Mouse (Mus musculus) MEL (cell line): ENCODE results near the gene Hivep2. TPM values are rescaled to one million over a fixed set of nuclear protein-coding genes. Genes with fewer than 3 reads are reported as not detected.
A peak's percentile ranks its signal among the peaks of the same experiment; 100 is the strongest.

Source experiments
- DNase-seq: peaks from one replicate; pipeline ENCODE4 v3.0.0; 2011; ENCODE audit warnings: low read depth, low spot score
- H3K27ac ChIP-seq: 2 replicates; pipeline ENCODE4 v1.5.1; 2012; ENCODE audit warnings: low read depth, mild to moderate bottlenecking, control low read depth, low read length, moderate library complexity; ENCODE audit not compliant: control insufficient read depth
- H3K27me3 ChIP-seq, 2 experiments: fragments of 150-350 bp in 1 of 2; sonication (generic) in 1 of 2; 2 replicates each; pipeline ENCODE4 v1.6.1; 2012; ENCODE audit warnings: low read length in 2 of 2, mild to moderate bottlenecking in 2 of 2, improper control_type of control experiment in 1 of 2, moderate library complexity in 1 of 2; ENCODE audit not compliant: insufficient read depth in 2 of 2, control insufficient read depth in 1 of 2
- H3K36me3 ChIP-seq, 2 experiments: 2 replicates each; pipeline ENCODE4 v1.6.1; 2012 to 2014; ENCODE audit warnings: low read length in 2 of 2, improper control_type of control experiment in 1 of 2, inconsistent platforms in 1 of 2, mild to moderate bottlenecking in 1 of 2; ENCODE audit not compliant: insufficient read depth in 2 of 2, control insufficient read depth in 1 of 2
- H3K4me1 ChIP-seq, 2 experiments: fragments of 150-350 bp in 1 of 2; sonication (generic) in 1 of 2; 2 replicates each; pipeline ENCODE4 v1.6.1; 2012; ENCODE audit warnings: low read length in 2 of 2, improper control_type of control experiment in 1 of 2, mild to moderate bottlenecking in 1 of 2; ENCODE audit not compliant: insufficient read depth in 2 of 2, control insufficient read depth in 1 of 2
- H3K4me3 ChIP-seq, 2 experiments: fragments of 150-350 bp in 1 of 2; sonication (generic) in 1 of 2; 2 replicates each; pipeline ENCODE4 v1.5.1; 2012; ENCODE audit warnings: low read depth in 2 of 2, low read length in 2 of 2, mild to moderate bottlenecking in 2 of 2, moderate library complexity in 2 of 2, control low read depth in 1 of 2, improper control_type of control experiment in 1 of 2; ENCODE audit not compliant: control insufficient read depth in 1 of 2, insufficient read depth in 1 of 2
- H3K79me2 ChIP-seq: 2 replicates; pipeline ENCODE4 v1.6.1; 2012; ENCODE audit warnings: mild to moderate bottlenecking, low read length, moderate library complexity; ENCODE audit not compliant: control insufficient read depth, poor library complexity, insufficient read depth
- H3K9ac ChIP-seq: 2 replicates; pipeline ENCODE4 v1.6.1; 2012; ENCODE audit warnings: low read depth, mild to moderate bottlenecking, control low read depth, low read length, moderate library complexity; ENCODE audit not compliant: control insufficient read depth, poor library complexity, severe bottlenecking
- H3K9me3 ChIP-seq: fragments of 150-350 bp; sonication (generic); replicated peaks from 2 replicates; pipeline ENCODE4 v1.6.1; 2012; ENCODE audit warnings: mild to moderate bottlenecking, low read length, improper control_type of control experiment, moderate library complexity; ENCODE audit not compliant: insufficient read depth
- CHD1 ChIP-seq: IDR thresholded peaks from 2 replicates; pipeline ENCODE4 v1.6.1; 2012; ENCODE audit warnings: low read depth, mild to moderate bottlenecking, inconsistent platforms, low read length, improper control_type of control experiment
- CTCF ChIP-seq, 3 experiments: IDR thresholded peaks in 2 of 3; conservative IDR thresholded peaks in 1 of 3; 2 replicates each; pipeline ENCODE4 v1.5.1; 2011 to 2012; ENCODE audit warnings: low read length in 3 of 3, low read depth in 2 of 3, mild to moderate bottlenecking in 2 of 3, improper control_type of control experiment in 1 of 3, inconsistent platforms in 1 of 3, mixed read lengths in 1 of 3, moderate library complexity in 1 of 3; ENCODE audit not compliant: control insufficient read depth in 1 of 3, insufficient read depth in 1 of 3, poor library complexity in 1 of 3, severe bottlenecking in 1 of 3
- E2F4 ChIP-seq: IDR thresholded peaks from 2 replicates; pipeline ENCODE4 v1.6.1; 2011; ENCODE audit warnings: low read depth, low read length, improper control_type of control experiment, borderline replicate concordance
- ELF1 ChIP-seq: IDR thresholded peaks from 2 replicates; pipeline ENCODE4 v1.6.1; 2014; ENCODE audit warnings: low read depth, mild to moderate bottlenecking, inconsistent platforms, low read length, improper control_type of control experiment, moderate library complexity
- GATA1 ChIP-seq: IDR thresholded peaks from 2 replicates; pipeline ENCODE4 v1.6.1; 2011; ENCODE audit warnings: low read depth, low read length, improper control_type of control experiment
- JUND ChIP-seq: IDR thresholded peaks from 2 replicates; pipeline ENCODE4 v1.6.1; 2011; ENCODE audit warnings: low read depth, mild to moderate bottlenecking, improper control_type of control experiment, low read length
- MAFK ChIP-seq: IDR thresholded peaks from 2 replicates; pipeline ENCODE4 v1.6.1; 2011; ENCODE audit warnings: low read depth, mild to moderate bottlenecking, low read length, improper control_type of control experiment, borderline replicate concordance
- MYB ChIP-seq: IDR thresholded peaks from 2 replicates; pipeline ENCODE4 v1.6.1; 2011; ENCODE audit warnings: mild to moderate bottlenecking, low read depth, low read length, improper control_type of control experiment
- MYC ChIP-seq: IDR thresholded peaks from 2 replicates; pipeline ENCODE4 v1.6.1; 2011; ENCODE audit warnings: low read depth, mild to moderate bottlenecking, low read length, improper control_type of control experiment, moderate library complexity
- NELFE ChIP-seq: IDR thresholded peaks from 2 replicates; pipeline ENCODE4 v1.6.1; 2011; ENCODE audit warnings: low read depth, low read length, improper control_type of control experiment
- NRF1 ChIP-seq: IDR thresholded peaks from 2 replicates; pipeline ENCODE4 v1.6.1; 2014; ENCODE audit warnings: low read depth, mild to moderate bottlenecking, inconsistent platforms, low read length, improper control_type of control experiment, moderate library complexity; ENCODE audit not compliant: poor library complexity, insufficient read depth, severe bottlenecking
- POLR2AphosphoS2 ChIP-seq: IDR thresholded peaks from 2 replicates; pipeline ENCODE4 v1.6.1; 2011; ENCODE audit warnings: low read length, improper control_type of control experiment
- RAD21 ChIP-seq: IDR thresholded peaks from 2 replicates; pipeline ENCODE4 v1.6.1; 2011; ENCODE audit warnings: mild to moderate bottlenecking, low read depth, low read length, improper control_type of control experiment
- RCOR1 ChIP-seq: IDR thresholded peaks from 2 replicates; pipeline ENCODE4 v1.6.1; 2012; ENCODE audit warnings: low read depth, mild to moderate bottlenecking, inconsistent platforms, low read length, improper control_type of control experiment
- SIN3A ChIP-seq: IDR thresholded peaks from 2 replicates; pipeline ENCODE4 v1.6.1; 2012; ENCODE audit warnings: low read length, improper control_type of control experiment, inconsistent platforms
- SMC3 ChIP-seq: IDR thresholded peaks from 2 replicates; pipeline ENCODE4 v1.6.1; 2011; ENCODE audit warnings: low read depth, low read length, improper control_type of control experiment
- TBP ChIP-seq: IDR thresholded peaks from 2 replicates; pipeline ENCODE4 v1.8.0; 2011; ENCODE audit warnings: low read depth, low read length, improper control_type of control experiment
- UBTF ChIP-seq: IDR thresholded peaks from 2 replicates; pipeline ENCODE4 v1.6.1; 2012; ENCODE audit warnings: low read depth, mild to moderate bottlenecking, inconsistent platforms, low read length, improper control_type of control experiment, moderate library complexity, borderline replicate concordance; ENCODE audit not compliant: insufficient read depth
- USF1 ChIP-seq: IDR thresholded peaks from 2 replicates; pipeline ENCODE4 v1.6.1; 2014; ENCODE audit warnings: low read depth, mild to moderate bottlenecking, inconsistent platforms, low read length, improper control_type of control experiment, moderate library complexity
- USF2 ChIP-seq, 2 experiments: IDR thresholded peaks; 2 replicates each; pipeline ENCODE4 v1.6.1; 2011 to 2012; ENCODE audit warnings: improper control_type of control experiment in 2 of 2, low read length in 2 of 2, borderline replicate concordance in 1 of 2, inconsistent platforms in 1 of 2, low read depth in 1 of 2, mild to moderate bottlenecking in 1 of 2; ENCODE audit not compliant: insufficient read depth in 1 of 2
- ZKSCAN1 ChIP-seq: IDR thresholded peaks from 2 replicates; pipeline ENCODE4 v1.6.1; 2012; ENCODE audit warnings: low read depth, mild to moderate bottlenecking, inconsistent platforms, low read length, improper control_type of control experiment, moderate library complexity
- polyA plus RNA-seq, 2 experiments: library from polyadenylated mRNA; stranded (reverse) in 1 of 2; unstranded in 1 of 2; fragments of >175 nt in 1 of 2; fragments of >200 nt in 1 of 2; gene quantifications; 2 replicates each; pipeline versions ENCODE4 v1.2.1 to v1.2.4; 2012; ENCODE audit warnings: low replicate concordance in 2 of 2, low read depth in 1 of 2; ENCODE audit not compliant: insufficient read length in 2 of 2, insufficient read depth in 1 of 2, missing spikeins in 1 of 2
- total RNA-seq: library from RNA; depleted of rRNA; stranded (reverse); fragments of 300-350 nt; gene quantifications from 2 replicates; pipeline ENCODE4 v1.2.3, GENCODE M21; 2012

Hivep2 gene
- total and polyA plus RNA-seq, 3 experiments, result not detected

DNA sequence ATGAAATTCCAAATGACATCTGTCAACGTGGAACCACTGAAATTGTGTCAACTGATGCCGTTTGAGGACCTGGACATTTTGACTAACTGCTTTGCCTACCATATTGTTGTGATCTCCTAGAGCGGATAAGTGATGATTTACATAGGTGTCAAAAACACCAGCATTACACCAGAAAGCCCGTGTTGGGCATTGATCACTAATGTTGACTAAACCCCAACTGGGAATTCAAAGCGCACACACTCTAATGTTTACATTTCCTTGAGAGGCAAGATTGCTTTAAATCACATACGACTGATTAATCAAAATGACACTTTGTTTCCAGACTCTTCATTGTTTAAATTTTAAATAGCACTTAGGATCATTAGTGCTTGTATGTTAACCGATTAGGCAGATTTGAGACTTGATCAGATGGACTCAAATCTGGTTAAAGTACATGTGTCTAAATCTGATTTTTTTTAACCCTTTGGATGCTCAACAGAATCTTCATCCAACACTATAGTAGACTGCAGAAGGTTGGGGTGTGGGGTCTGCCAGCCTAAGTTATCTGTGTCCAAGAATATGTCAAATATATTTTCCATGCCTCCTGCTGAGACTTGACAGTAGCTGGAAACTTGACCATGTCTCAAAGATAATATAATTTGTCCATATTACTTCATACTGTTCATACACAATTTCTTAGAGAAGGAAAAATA lies 142.3 kb downstream of the Hivep2 start:
- TF ChIP-seq MAFK (no peak), USF1 (no peak), UBTF (no peak), ZKSCAN1 (no peak), CHD1 (no peak), SMC3 (no peak), USF2 (IDR thresholded peaks at IDR 0.05; ENCODE audit: borderline replicate concordance in 1 of 2, insufficient read depth in 1 of 2, low read depth in 1 of 2, low read length in 2 of 2) (no peak), MYC (no peak), NELFE (no peak), RCOR1 (no peak), MYB (no peak)
- no peaks in the 10 kb centered on the region for H3K9me3 ChIP-seq
- H3K27me3 ChIP-seq, result no peaks in the 10 kb centered on the region
- no peak overlapping the region for H3K27ac ChIP-seq
- DNase-seq, result no peak
- H3K9ac ChIP-seq, result no peak overlapping the region
- no peak overlapping the region for H3K4me3 ChIP-seq
- H3K79me2 ChIP-seq, result no peaks in the 10 kb centered on the region
- H3K4me1 ChIP-seq, result no peaks in the 10 kb centered on the region
- no peaks in the 10 kb centered on the region for H3K36me3 ChIP-seq

- H3K27ac ChIP-seq, result no peak overlapping the region
- H3K9ac ChIP-seq, result no peak overlapping the region
- no peaks in the 10 kb centered on the region for H3K9me3 ChIP-seq
- no peaks in the 10 kb centered on the region for H3K36me3 ChIP-seq
- DNase-seq, result no peak
- H3K27me3 ChIP-seq, result no peaks in the 10 kb centered on the region
- no peak overlapping the region for H3K4me3 ChIP-seq
- H3K79me2 ChIP-seq, result no peaks in the 10 kb centered on the region
- no peak for TF ChIP-seq JUND
- no peaks in the 10 kb centered on the region for H3K4me1 ChIP-seq
Observed at GRCm38 (mm10) chr10:14115846-14116245, 150.0 kb downstream of the Hivep2 start.

DNA sequence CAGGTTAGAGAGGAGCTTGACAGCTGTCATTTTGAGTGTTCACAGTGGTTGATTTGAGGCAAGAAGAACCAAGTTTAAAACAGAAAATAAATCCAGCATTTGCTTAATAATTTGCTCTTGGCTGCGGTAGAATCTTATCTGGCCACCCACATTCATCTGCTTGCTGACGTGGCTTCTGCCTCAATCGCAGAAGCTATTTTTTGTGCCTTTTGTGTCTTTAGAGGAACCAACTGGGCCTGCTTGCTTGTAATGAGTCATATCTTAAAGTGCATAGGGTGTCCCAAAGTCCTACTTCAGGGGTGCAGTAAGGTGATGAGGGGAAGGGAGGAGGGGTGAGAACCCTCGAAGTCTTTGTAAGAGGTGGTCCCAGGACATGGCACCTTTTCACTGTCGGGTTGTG lies 151.1 kb downstream of the Hivep2 start:
- no peak overlapping the region for H3K4me3 ChIP-seq
- H3K4me1 ChIP-seq, result no peaks in the 10 kb centered on the region
- peak; percentile 1 for DNase-seq
- no peak overlapping the region for H3K9ac ChIP-seq
- H3K27me3 ChIP-seq, result no peaks in the 10 kb centered on the region
- H3K27ac ChIP-seq, result no peak overlapping the region
- H3K79me2 ChIP-seq, result no peaks in the 10 kb centered on the region
- no peak for TF ChIP-seq ELF1
- TF ChIP-seq SMC3, result no peak
- no peak for TF ChIP-seq NELFE
- TF ChIP-seq POLR2AphosphoS2, result no peak
- no peak for TF ChIP-seq E2F4
- TF ChIP-seq GATA1, result no peak
- no peak for TF ChIP-seq UBTF
- no peak for TF ChIP-seq CHD1
- TF ChIP-seq SIN3A, result no peak
- no peak for TF ChIP-seq MAFK
- no peak for TF ChIP-seq RAD21
- no peak for TF ChIP-seq NRF1
- no peak for TF ChIP-seq TBP
- no peak for TF ChIP-seq CTCF (IDR thresholded peaks at IDR 0.05 in 2 of 3, conservative IDR thresholded peaks at IDR 0.05 in 1 of 3; ENCODE audit: control insufficient read depth in 1 of 3, insufficient read depth in 1 of 3, low read depth in 2 of 3, low read length in 3 of 3, poor library complexity in 1 of 3, severe bottlenecking in 1 of 3)
- TF ChIP-seq USF2 (IDR thresholded peaks at IDR 0.05; ENCODE audit: borderline replicate concordance in 1 of 2, insufficient read depth in 1 of 2, low read depth in 1 of 2, low read length in 2 of 2), result no peak
- H3K36me3 ChIP-seq, result no peaks in the 10 kb centered on the region
- no peaks in the 10 kb centered on the region for H3K9me3 ChIP-seq
